Mouse (Mus musculus) ES-E14 (cell line): ENCODE data around the gene Casq1. TPM values are rescaled to one million over a fixed set of nuclear protein-coding genes. Genes with fewer than 3 reads are reported as not detected.

Source experiments
- DNase-seq: peaks from one replicate; pipeline ENCODE4 v3.0.0-alpha.2; 2013; ENCODE audit warnings: low read depth, low spot score
- H3K27ac ChIP-seq: 2 replicates; pipeline ENCODE4 v1.5.1; 2012; ENCODE audit warnings: low read depth, mild to moderate bottlenecking, low read length, moderate library complexity, mixed read lengths; ENCODE audit not compliant: poor library complexity, insufficient read depth, severe bottlenecking
- H3K36me3 ChIP-seq: 2 replicates; pipeline ENCODE4 v1.6.1; 2012; ENCODE audit warnings: mild to moderate bottlenecking, low read length, moderate library complexity, mixed read lengths; ENCODE audit not compliant: control insufficient read depth, poor library complexity, insufficient read depth, severe bottlenecking
- H3K4me1 ChIP-seq, 2 experiments: fragments of 150-350 bp in 1 of 2; sonication (generic) in 1 of 2; 2 replicates each; pipeline ENCODE4 v1.6.1; 2012; ENCODE audit warnings: low read length in 2 of 2, mild to moderate bottlenecking in 1 of 2, mixed read lengths in 1 of 2; ENCODE audit not compliant: control insufficient read depth in 2 of 2, insufficient read depth in 2 of 2, poor library complexity in 1 of 2
- H3K4me3 ChIP-seq, 2 experiments: fragments of 150-350 bp in 1 of 2; sonication (generic) in 1 of 2; 2 replicates each; pipeline ENCODE4 v1.5.1; 2012; ENCODE audit warnings: low read length in 2 of 2, low read depth in 1 of 2, mild to moderate bottlenecking in 1 of 2, mixed read lengths in 1 of 2; ENCODE audit not compliant: insufficient read depth in 1 of 2, poor library complexity in 1 of 2, severe bottlenecking in 1 of 2
- H3K9ac ChIP-seq: 2 replicates; pipeline ENCODE4 v1.6.1; 2012; ENCODE audit warnings: low read depth, mild to moderate bottlenecking, low read length, mixed read lengths; ENCODE audit not compliant: poor library complexity, insufficient read depth, severe bottlenecking
- H3K9me3 ChIP-seq: fragments of 150-350 bp; sonication (generic); 2 replicates; pipeline ENCODE4 v1.6.1; 2012; ENCODE audit warnings: low read depth, mild to moderate bottlenecking, low read length; ENCODE audit not compliant: control insufficient read depth, insufficient read depth
- CHD2 ChIP-seq: IDR thresholded peaks from 2 replicates; pipeline ENCODE4 v1.6.1; 2014; ENCODE audit warnings: mild to moderate bottlenecking, low read depth, low read length, inconsistent platforms
- HCFC1 ChIP-seq: IDR thresholded peaks from 2 replicates; pipeline ENCODE4 v1.6.1; 2012; ENCODE audit warnings: low read length, inconsistent platforms, borderline replicate concordance; ENCODE audit not compliant: insufficient read depth
- MAFK ChIP-seq: IDR thresholded peaks from 2 replicates; pipeline ENCODE4 v1.6.1; 2014; ENCODE audit warnings: mild to moderate bottlenecking, low read depth, low read length, inconsistent platforms; ENCODE audit not compliant: insufficient read depth
- ZC3H11A ChIP-seq: IDR thresholded peaks from 2 replicates; pipeline ENCODE4 v1.6.1; 2012; ENCODE audit warnings: low read depth, mild to moderate bottlenecking, inconsistent platforms, low read length, borderline replicate concordance
- ZNF384 ChIP-seq: IDR thresholded peaks from 2 replicates; pipeline ENCODE4 v1.6.1; 2012; ENCODE audit warnings: low read depth, low read length, inconsistent platforms
- in situ Hi-C, 2 experiments: fragments of 600-800 bp; cut with MboI; formaldehyde crosslinking; loops; one replicate each; pipeline ENCODE4 v1.15.1; 2025; ENCODE audit warnings: low sequenced_read_pairs in 2 of 2, inconsistent platforms in 1 of 2; ENCODE audit not compliant: unreplicated experiment in 2 of 2
- total RNA-seq: library from RNA; depleted of rRNA; stranded (reverse); fragments of 300-350 nt; gene quantifications from 2 replicates; pipeline ENCODE4 v1.2.3, GENCODE M21; 2012

Casq1 gene
- total RNA-seq, 1 experiment: 2.4 TPM

DNA sequence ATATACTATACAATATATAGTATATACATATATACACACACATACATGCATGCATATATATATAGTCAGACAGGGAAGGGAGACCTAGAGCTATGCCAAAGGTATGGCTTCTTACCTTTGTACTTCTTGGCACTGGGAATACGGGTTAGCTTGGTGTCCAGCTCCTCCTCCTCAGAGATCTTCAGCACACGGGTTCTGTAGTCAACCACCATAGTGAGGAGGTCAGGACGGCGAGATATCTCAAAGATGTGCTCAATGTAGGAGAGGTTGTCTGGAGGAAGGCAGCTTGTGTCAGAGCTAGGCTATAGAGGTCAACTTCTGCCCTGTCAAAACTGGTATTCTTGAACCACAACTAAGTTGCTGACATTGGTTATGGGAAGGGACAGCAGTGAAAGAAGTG lies 20.7 kb downstream of the Casq1 start:
- TF ChIP-seq MAFK: no peak
- TF ChIP-seq ZC3H11A: no peak
- TF ChIP-seq ZNF384: no peak
- no peak for TF ChIP-seq HCFC1
- no peak for TF ChIP-seq CHD2
- H3K9me3 ChIP-seq: no peaks in the 10 kb centered on the region

DNA sequence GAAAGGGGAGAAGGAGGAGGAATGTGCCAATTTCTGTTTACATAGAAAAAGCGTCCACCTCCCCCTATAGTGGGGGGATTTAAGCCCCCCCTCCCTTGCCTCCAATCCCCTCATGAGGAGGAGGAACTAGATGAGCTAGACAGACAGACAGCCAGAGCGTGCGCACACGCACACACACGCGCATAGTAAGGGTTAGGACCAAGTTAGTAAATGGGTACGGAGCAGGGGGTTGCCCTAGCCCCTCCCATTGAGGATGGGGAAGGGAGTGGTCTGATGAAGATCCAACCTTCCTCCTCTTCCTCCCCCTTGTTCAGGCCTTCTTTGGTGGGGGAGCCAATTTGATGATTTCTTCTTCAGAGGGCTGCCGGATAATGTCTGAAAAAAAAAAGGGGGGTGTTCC lies 21.4 kb downstream of the Casq1 start:
- Histone ChIP-seq H3K9me3 (no peaks in the 10 kb centered on the region), H3K4me1 (peaks cover 0 to 21% of the 10 kb centered on the region in 2 experiments; a peak in 2 of 4 replicates), H3K4me3 (no peak overlapping the region), H3K27ac (no peak overlapping the region), H3K9ac (no peak overlapping the region), H3K36me3 (peaks cover 36% of the 10 kb centered on the region)
- DNase-seq: no peak
- in situ Hi-C loops: no loop called here
- no peak for TF ChIP-seq HCFC1
- no peak for TF ChIP-seq MAFK
- TF ChIP-seq ZNF384: no peak
- TF ChIP-seq ZC3H11A: no peak
- TF ChIP-seq CHD2: no peak

More for the DNA sequence above, 20.7 kb downstream of the Casq1 start:
- Histone ChIP-seq H3K9ac (no peak overlapping the region), H3K4me1 (peaks cover 2 to 27% of the 10 kb centered on the region in 2 experiments; a peak in 3 of 4 replicates), H3K27ac (no peak overlapping the region), H3K36me3 (peaks cover 34% of the 10 kb centered on the region), H3K4me3 (no peak overlapping the region)
- no peak for DNase-seq
- in situ Hi-C loops: no loop called here

DNA sequence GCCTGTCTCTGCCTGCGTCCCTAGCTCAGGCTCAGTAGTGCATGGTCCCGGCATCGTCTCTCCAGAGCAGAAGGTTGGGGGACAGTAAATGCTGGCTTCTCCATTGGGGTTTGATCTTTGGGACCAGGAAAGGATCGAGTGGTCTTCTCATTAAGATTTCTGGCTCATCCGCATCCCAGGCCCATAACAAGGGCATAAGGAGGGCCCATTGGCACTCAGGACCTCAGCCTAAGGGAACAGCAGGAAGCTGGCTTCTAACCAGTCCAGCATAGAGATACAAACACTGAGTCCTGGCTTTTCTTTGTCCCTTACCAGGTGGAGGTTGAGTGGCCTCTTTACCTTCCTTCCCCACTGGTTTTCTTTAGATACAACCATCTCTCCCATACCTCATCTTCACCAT lies 21.8 kb downstream of the Casq1 start:
- H3K4me3 ChIP-seq: no peak overlapping the region
- H3K36me3 ChIP-seq: peaks cover 36% of the 10 kb centered on the region
- H3K9ac ChIP-seq: no peak overlapping the region
- in situ Hi-C loops: no loop called here
- no peak for TF ChIP-seq CHD2
- H3K27ac ChIP-seq: no peak overlapping the region
- H3K4me1 ChIP-seq: peaks cover 0 to 16% of the 10 kb centered on the region in 2 experiments; a peak in 2 of 4 replicates
- DNase-seq: no peak
- no peaks in the 10 kb centered on the region for H3K9me3 ChIP-seq

DNA sequence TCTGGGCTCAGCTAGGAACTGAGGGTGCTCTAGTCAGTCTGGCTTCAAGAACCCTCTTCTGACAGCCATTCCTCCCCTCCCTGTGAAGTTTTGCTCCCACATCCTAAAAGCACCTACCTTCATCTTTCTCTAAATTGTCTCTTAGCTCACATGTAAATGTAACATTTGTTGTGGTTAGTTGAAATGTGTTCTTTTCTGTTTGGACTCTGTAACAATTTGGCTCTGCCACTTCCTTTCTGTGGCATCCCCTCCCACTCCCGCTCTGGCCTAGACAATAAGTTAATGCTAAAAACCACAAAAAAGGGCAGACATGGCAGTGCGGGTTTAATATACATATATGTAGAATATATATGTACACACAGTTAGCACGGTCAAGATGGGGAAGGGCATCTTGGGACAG lies 22.5 kb downstream of the Casq1 start:
- no peak for TF ChIP-seq ZC3H11A
- TF ChIP-seq HCFC1: no peak
- no peak for TF ChIP-seq ZNF384
- H3K9me3 ChIP-seq: no peaks in the 10 kb centered on the region
- peaks cover 40% of the 10 kb centered on the region for H3K36me3 ChIP-seq
- in situ Hi-C loops: no loop called here
- no peak for DNase-seq
- H3K4me1 ChIP-seq: peaks cover 0 to 9% of the 10 kb centered on the region in 2 experiments; a peak in 2 of 4 replicates
- H3K4me3 ChIP-seq: no peak overlapping the region
- H3K9ac ChIP-seq: no peak overlapping the region
- no peak overlapping the region for H3K27ac ChIP-seq

DNA sequence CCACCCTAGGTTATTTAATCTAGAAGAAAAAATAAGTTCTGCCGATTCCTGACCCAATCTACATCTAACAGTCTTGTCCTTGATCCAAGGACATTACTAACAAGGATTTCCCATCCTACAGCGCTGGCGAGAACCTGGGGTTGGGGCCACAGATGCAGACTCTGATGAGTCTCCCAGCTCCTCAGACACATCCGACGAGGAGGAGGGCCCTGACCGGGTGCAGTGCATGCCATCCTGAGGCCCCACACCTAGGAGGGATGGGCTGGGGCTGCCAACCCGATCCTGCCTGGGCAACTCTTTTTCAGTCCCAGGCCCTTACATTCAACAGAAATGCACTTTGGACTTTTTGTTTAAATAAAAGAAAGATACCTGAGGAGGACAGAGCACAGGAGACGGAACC lies 25.2 kb downstream of the Casq1 start:
- Histone ChIP-seq H3K4me1 (no peaks in the 10 kb centered on the region), H3K36me3 (peaks cover 37% of the 10 kb centered on the region), H3K27ac (no peak overlapping the region), H3K9ac (no peak overlapping the region), H3K9me3 (no peaks in the 10 kb centered on the region), H3K4me3 (no peak overlapping the region)
- TF ChIP-seq ZC3H11A (no peak), CHD2 (no peak), ZNF384 (no peak), MAFK (no peak), HCFC1 (no peak)
- in situ Hi-C loops: no loop called here
- DNase-seq: no peak
